Mouse (Mus musculus) midbrain, embryonic 15.5 days (tissue): ENCODE data around the gene Pip4k2c. TPM values are rescaled to one million over a fixed set of nuclear protein-coding genes. Genes with fewer than 3 reads are reported as not detected.

Experiments used
- ATAC-seq: fragments of 200-750 bp; cut with Nextera tagmentation; replicated peaks from 2 replicates; pipeline ENCODE4 v1.8.0; 2017; ENCODE audit warnings: moderate TSS enrichment
- H3K27ac ChIP-seq: fragments of 300-500 bp; sonication (generic); 2 replicates; pipeline ENCODE4 v1.5.1; 2015; ENCODE audit warnings: mild to moderate bottlenecking, inconsistent platforms
- H3K27me3 ChIP-seq: fragments of 300-500 bp; sonication (generic); replicated peaks from 2 replicates; pipeline ENCODE4 v1.6.1; 2015; ENCODE audit warnings: inconsistent platforms
- H3K36me3 ChIP-seq: fragments of 300-500 bp; sonication (generic); replicated peaks from 2 replicates; pipeline ENCODE4 v1.6.1; 2015; ENCODE audit warnings: inconsistent platforms
- H3K4me1 ChIP-seq: fragments of 300-500 bp; sonication (generic); 2 replicates; pipeline ENCODE4 v1.6.1; 2015; ENCODE audit warnings: inconsistent platforms
- H3K4me2 ChIP-seq: fragments of 300-500 bp; sonication (generic); 2 replicates; pipeline ENCODE4 v1.6.1; 2015; ENCODE audit warnings: inconsistent platforms, mild to moderate bottlenecking, moderate library complexity
- H3K4me3 ChIP-seq: fragments of 300-500 bp; sonication (generic); 2 replicates; pipeline ENCODE4 v1.5.1; 2015; ENCODE audit warnings: mild to moderate bottlenecking, inconsistent platforms
- H3K9ac ChIP-seq: fragments of 300-500 bp; sonication (generic); 2 replicates; pipeline ENCODE4 v1.6.1; 2015; ENCODE audit warnings: mild to moderate bottlenecking, inconsistent platforms
- H3K9me3 ChIP-seq: fragments of 300-500 bp; sonication (generic); 2 replicates; pipeline ENCODE4 v1.6.1; 2016; ENCODE audit warnings: inconsistent platforms
- WGBS: fragments of 180-500 bp; shearing (Covaris S2); methylation state at CpG from one replicate; pipeline ENCODE4 v1.1.7; 2015; ENCODE audit warnings: mixed read lengths; 5-methylcytosine and 5-hydroxymethylcytosine counted together
- polyA plus RNA-seq: library from polyadenylated mRNA; unstranded; fragments of >200 nt; fragmentation: Nextera tagmentation; extraction: Ambion mirVana; gene quantifications from 2 replicates; pipeline ENCODE4 v1.2.1, GENCODE M21; 2015

Pip4k2c gene
- polyA plus RNA-seq, 1 experiment from 2014 or later: 18.7 TPM

DNA sequence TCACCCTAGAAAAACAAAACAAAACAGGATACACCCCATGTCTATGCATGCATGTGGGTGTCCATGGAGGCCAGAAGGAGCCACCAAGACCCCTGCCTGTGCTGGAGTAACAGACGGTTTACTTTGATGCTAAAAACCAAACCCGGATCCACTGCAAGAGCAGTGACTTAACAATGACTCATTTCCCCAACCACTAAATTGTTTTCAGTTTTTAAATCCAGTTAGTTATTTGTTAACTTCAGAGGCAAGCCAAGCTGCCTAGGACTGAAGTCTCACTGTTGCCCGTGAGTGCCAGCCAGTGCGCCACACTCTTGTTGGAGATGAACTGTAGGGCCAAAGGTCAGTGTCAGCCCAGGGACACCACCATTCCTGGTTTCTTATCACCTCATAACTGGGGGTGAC is 60.9 kb downstream of the Pip4k2c start:
- Histone ChIP-seq H3K4me3 (no peak overlapping the region), H3K9ac (no peak overlapping the region), H3K9me3 (no peaks in the 10 kb centered on the region), H3K27me3 (no peaks in the 10 kb centered on the region), H3K36me3 (no peaks in the 10 kb centered on the region), H3K27ac (no peak overlapping the region), H3K4me1 (no peaks in the 10 kb centered on the region), H3K4me2 (no peak overlapping the region)
- no peak for ATAC-seq
- 87% methylated on average over 4 of the region's 4 CpGs for WGBS

DNA sequence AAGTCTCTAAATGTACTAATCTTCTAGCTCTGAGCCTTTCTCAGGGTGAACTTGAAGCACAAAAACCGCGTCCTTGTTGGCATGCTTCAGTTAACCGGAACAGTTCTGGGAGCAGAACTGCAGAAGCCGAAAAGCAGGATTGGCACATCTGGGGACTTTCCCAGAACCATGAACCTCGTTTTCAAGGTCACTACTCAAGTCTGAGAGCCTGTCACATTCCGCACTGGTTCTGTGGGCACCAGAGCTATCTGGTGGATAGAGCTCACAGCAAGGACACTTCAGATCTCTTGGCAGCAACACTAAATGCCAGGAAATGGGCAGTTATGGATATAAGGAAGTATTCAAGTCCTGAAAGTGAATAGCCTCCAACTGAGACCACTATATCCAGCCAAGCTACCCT is 64.2 kb downstream of the Pip4k2c start:
- Histone ChIP-seq H3K4me1 (no peaks in the 10 kb centered on the region), H3K9me3 (no peaks in the 10 kb centered on the region), H3K4me2 (no peak overlapping the region), H3K27ac (no peak overlapping the region), H3K36me3 (no peaks in the 10 kb centered on the region), H3K4me3 (no peak overlapping the region), H3K27me3 (no peaks in the 10 kb centered on the region), H3K9ac (no peak overlapping the region)
- 84% methylated on average over 6 of the region's 6 CpGs for WGBS
- no peak for ATAC-seq

Other genes with a start within 250 kb of the Pip4k2c start
- 16.5 and 18.6 TPM in 2 replicates for gene Ctdsp2, start 232.9 kb downstream of the Pip4k2c start, polyA plus RNA-seq
- 2.2 and 3.2 TPM in 2 replicates for gene Avil, start 210.9 kb downstream of the Pip4k2c start, polyA plus RNA-seq
- gene Tsfm, start 180.7 kb downstream of the Pip4k2c start, polyA plus RNA-seq: 57.3 and 62.7 TPM in 2 replicates
- 20.5 and 21.7 TPM in 2 replicates for gene Mettl1, start 170.2 kb downstream of the Pip4k2c start, polyA plus RNA-seq
- gene Eef1akmt3, start 170.1 kb downstream of the Pip4k2c start, polyA plus RNA-seq: 0.08 and 0.37 TPM in 2 replicates
- gene Cyp27b1, start 163.3 kb downstream of the Pip4k2c start, polyA plus RNA-seq: 0.06 and 0.18 TPM in 2 replicates
- gene March9, start 151.4 kb downstream of the Pip4k2c start, polyA plus RNA-seq: 8.4 and 8.9 TPM in 2 replicates
- 793 and 910 TPM in 2 replicates for gene Cdk4, start 148.1 kb downstream of the Pip4k2c start, polyA plus RNA-seq
- 113 and 120 TPM in 2 replicates for gene Tspan31, start 141.3 kb downstream of the Pip4k2c start, polyA plus RNA-seq
- gene Agap2, start 136.3 kb downstream of the Pip4k2c start, polyA plus RNA-seq: 6.3 and 6.6 TPM in 2 replicates
- gene Os9, start 90.5 kb downstream of the Pip4k2c start, polyA plus RNA-seq: 130 and 135 TPM in 2 replicates
- gene B4galnt1, start 46.4 kb downstream of the Pip4k2c start, polyA plus RNA-seq: 62.2 and 62.3 TPM in 2 replicates
- gene Slc26a10, start 30.9 kb downstream of the Pip4k2c start, polyA plus RNA-seq: 0.94 and 0.98 TPM in 2 replicates
- 20.6 and 21.9 TPM in 2 replicates for gene Arhgef25, start 21.5 kb downstream of the Pip4k2c start, polyA plus RNA-seq
- gene Dtx3, start 15.9 kb downstream of the Pip4k2c start, polyA plus RNA-seq: 288 and 297 TPM in 2 replicates
- 99.0 and 103 TPM in 2 replicates for gene Kif5a, start 51.8 kb upstream of the Pip4k2c start, polyA plus RNA-seq
- 355 and 362 TPM in 2 replicates for gene Dctn2, start 54.8 kb upstream of the Pip4k2c start, polyA plus RNA-seq
- gene Mbd6, start 77.4 kb upstream of the Pip4k2c start, polyA plus RNA-seq: 16.2 and 18.8 TPM in 2 replicates
- gene Mars, start 100.2 kb upstream of the Pip4k2c start, polyA plus RNA-seq: 121 and 123 TPM in 2 replicates
- gene Arhgap9, start 110.4 kb upstream of the Pip4k2c start, polyA plus RNA-seq: 0.87 and 0.99 TPM in 2 replicates
- 1.1 and 1.5 TPM in 2 replicates for gene Gli1, start 130.4 kb upstream of the Pip4k2c start, polyA plus RNA-seq
- gene Inhbe, start 142.8 kb upstream of the Pip4k2c start, polyA plus RNA-seq: 0.04 and 0.06 TPM in 2 replicates
- not detected in 2 replicates for gene Inhbc, start 158.8 kb upstream of the Pip4k2c start, polyA plus RNA-seq
- gene R3hdm2, start 168.7 kb upstream of the Pip4k2c start, polyA plus RNA-seq: 39.7 and 43.6 TPM in 2 replicates